Mouse (Mus musculus) kidney, postnatal 0 days (tissue): ENCODE results near the gene Cttn. TPM values are rescaled to one million over a fixed set of nuclear protein-coding genes. Genes with fewer than 3 reads are reported as not detected.
A peak's percentile ranks its signal among the peaks of the same experiment; 100 is the strongest.

Experiments used
- ATAC-seq: fragments of 200-750 bp; cut with Nextera tagmentation; replicated peaks from 2 replicates; pipeline ENCODE4 v1.8.0; 2017; ENCODE audit warnings: low read depth, moderate number of reproducible peaks, moderate TSS enrichment, moderate library complexity; ENCODE audit not compliant: low FRiP score
- DNase-seq: peaks from one replicate; pipeline ENCODE4 v3.0.0-alpha.2; 2016; ENCODE audit warnings: low spot score
- H3K27ac ChIP-seq: fragments of 300-500 bp; sonication (generic); 2 replicates; pipeline ENCODE4 v1.5.1; 2014; ENCODE audit warnings: mild to moderate bottlenecking
- H3K27me3 ChIP-seq: fragments of 300-500 bp; sonication (generic); 2 replicates; pipeline ENCODE4 v1.6.1; 2014; ENCODE audit warnings: low read length, mixed read lengths; ENCODE audit not compliant: insufficient read depth
- H3K36me3 ChIP-seq: fragments of 300-500 bp; sonication (generic); 2 replicates; pipeline ENCODE4 v1.6.1; 2014; ENCODE audit warnings: low read length, mixed read lengths; ENCODE audit not compliant: insufficient read depth
- H3K4me1 ChIP-seq: fragments of 300-500 bp; sonication (generic); replicated peaks from 2 replicates; pipeline ENCODE4 v1.6.1; 2014; ENCODE audit warnings: antibody characterized with exemption, low read length, mixed read lengths; ENCODE audit not compliant: insufficient read depth
- H3K4me2 ChIP-seq: fragments of 300-500 bp; sonication (generic); 2 replicates; pipeline ENCODE4 v1.6.1; 2014; ENCODE audit warnings: mild to moderate bottlenecking, low read length, moderate library complexity, mixed read lengths
- H3K4me3 ChIP-seq: fragments of 300-500 bp; sonication (generic); replicated peaks from 2 replicates; pipeline ENCODE4 v1.5.1; 2014; ENCODE audit warnings: low read depth, low read length
- H3K9ac ChIP-seq: fragments of 300-500 bp; sonication (generic); 2 replicates; pipeline ENCODE4 v1.6.1; 2014; ENCODE audit warnings: low read depth, low read length
- H3K9me3 ChIP-seq: fragments of 300-500 bp; sonication (generic); replicated peaks from 2 replicates; pipeline ENCODE4 v1.6.1; 2016; ENCODE audit warnings: low read length, inconsistent platforms, mixed read lengths
- CTCF ChIP-seq: IDR thresholded peaks from 2 replicates; pipeline ENCODE4 v1.5.1; 2016; ENCODE audit warnings: antibody characterized with exemption, low read depth, mild to moderate bottlenecking, moderate library complexity
- WGBS: fragments of 180-500 bp; shearing (Covaris S2); extraction: QIAGEN DNeasy Blood & Tissue Kit; methylation state at CpG from one replicate; pipeline ENCODE4 v1.1.7; 2014; 5-methylcytosine and 5-hydroxymethylcytosine counted together
- polyA plus RNA-seq: library from polyadenylated mRNA; unstranded; fragments of >200 nt; fragmentation: Nextera tagmentation; extraction: Ambion mirVana; gene quantifications from 2 replicates; pipeline ENCODE4 v1.2.1, GENCODE M21; 2015

The Cttn gene
- polyA plus RNA-seq, 1 experiment from 2014 or later, result 136 TPM

- DNase-seq (no peak), ATAC-seq (no peak)
- WGBS, result 74% methylated on average over 6 of the region's 6 CpGs
- Histone ChIP-seq H3K9ac (no peak overlapping the region), H3K36me3 (no peaks in the 10 kb centered on the region), H3K9me3 (no peaks in the 10 kb centered on the region), H3K27me3 (no peaks in the 10 kb centered on the region), H3K27ac (no peak overlapping the region), H3K4me3 (no peak overlapping the region), H3K4me1 (no peaks in the 10 kb centered on the region), H3K4me2 (no peak overlapping the region)
- TF ChIP-seq CTCF, result no peak
Observed at GRCm38 (mm10) chr7:144421478-144421877, 49.3 kb downstream of the Cttn start.

GRCm38 (mm10) chr7:144420552-144420951 lies 50.3 kb downstream of the Cttn start:
- H3K4me3 ChIP-seq, result no peak overlapping the region

GRCm38 (mm10) chr7:144417644-144418343 lies 53.0 kb downstream of the Cttn start:
- Histone ChIP-seq H3K27ac (no peak overlapping the region), H3K4me1 (no peaks in the 10 kb centered on the region), H3K4me3 (no peak overlapping the region), H3K4me2 (no peak overlapping the region), H3K27me3 (no peaks in the 10 kb centered on the region), H3K36me3 (no peaks in the 10 kb centered on the region), H3K9me3 (no peaks in the 10 kb centered on the region), H3K9ac (no peak overlapping the region)
- no peak for TF ChIP-seq CTCF
- DNase-seq (peak; percentile 30), ATAC-seq (peak; percentile 33; the same call in 1 of the 2 replicates)
- 44% methylated on average over 16 of the region's 16 CpGs for WGBS

More at GRCm38 (mm10) chr7:144420552-144420951, 50.3 kb downstream of the Cttn start:
- no peaks in the 10 kb centered on the region for H3K36me3 ChIP-seq
- DNase-seq (peak; percentile 30), ATAC-seq (no peak)
- no peaks in the 10 kb centered on the region for H3K9me3 ChIP-seq
- TF ChIP-seq CTCF, result no peak
- 23% methylated on average over 16 of the region's 16 CpGs for WGBS
- no peak overlapping the region for H3K27ac ChIP-seq
- no peaks in the 10 kb centered on the region for H3K4me1 ChIP-seq
- H3K4me2 ChIP-seq, result no peak overlapping the region
- no peaks in the 10 kb centered on the region for H3K27me3 ChIP-seq
- H3K9ac ChIP-seq, result no peak overlapping the region

- Histone ChIP-seq H3K4me1 (no peaks in the 10 kb centered on the region), H3K4me3 (no peak overlapping the region), H3K27me3 (no peaks in the 10 kb centered on the region), H3K9ac (no peak overlapping the region), H3K36me3 (no peaks in the 10 kb centered on the region), H3K27ac (no peak overlapping the region), H3K4me2 (no peak overlapping the region), H3K9me3 (no peaks in the 10 kb centered on the region)
- ATAC-seq (no peak), DNase-seq (no peak)
- no peak for TF ChIP-seq CTCF
- 67% methylated on average over 2 of the region's 2 CpGs for WGBS
Observed at GRCm38 (mm10) chr7:144417234-144417633, 53.6 kb downstream of the Cttn start.

- H3K36me3 ChIP-seq, result no peaks in the 10 kb centered on the region
- H3K4me3 ChIP-seq, result no peak overlapping the region
- no peaks in the 10 kb centered on the region for H3K4me1 ChIP-seq
- 79% methylated on average over 4 of the region's 4 CpGs for WGBS
- no peak for DNase-seq
- ATAC-seq, result peak; percentile 57
- no peak overlapping the region for H3K4me2 ChIP-seq
- TF ChIP-seq CTCF, result peak; percentile 40; the same call in 1 of the 2 replicates
- H3K27ac ChIP-seq, result no peak overlapping the region
- no peaks in the 10 kb centered on the region for H3K9me3 ChIP-seq
- no peaks in the 10 kb centered on the region for H3K27me3 ChIP-seq
- H3K9ac ChIP-seq, result no peak overlapping the region
Observed at GRCm38 (mm10) chr7:144415795-144416194, 55.0 kb downstream of the Cttn start.

- WGBS, result 78% methylated on average over 5 of the region's 5 CpGs
- Histone ChIP-seq H3K27ac (no peak overlapping the region), H3K36me3 (no peaks in the 10 kb centered on the region), H3K4me1 (no peaks in the 10 kb centered on the region), H3K4me2 (no peak overlapping the region), H3K4me3 (no peak overlapping the region), H3K9me3 (no peaks in the 10 kb centered on the region), H3K9ac (no peak overlapping the region), H3K27me3 (no peaks in the 10 kb centered on the region)
- DNase-seq (no peak), ATAC-seq (no peak)
- TF ChIP-seq CTCF, result 0 out of 2 replicates have a peak, but pooled peaks have one; percentile 3
Observed at GRCm38 (mm10) chr7:144414632-144415031, 56.2 kb downstream of the Cttn start.
